In the genomic region with DNA sequence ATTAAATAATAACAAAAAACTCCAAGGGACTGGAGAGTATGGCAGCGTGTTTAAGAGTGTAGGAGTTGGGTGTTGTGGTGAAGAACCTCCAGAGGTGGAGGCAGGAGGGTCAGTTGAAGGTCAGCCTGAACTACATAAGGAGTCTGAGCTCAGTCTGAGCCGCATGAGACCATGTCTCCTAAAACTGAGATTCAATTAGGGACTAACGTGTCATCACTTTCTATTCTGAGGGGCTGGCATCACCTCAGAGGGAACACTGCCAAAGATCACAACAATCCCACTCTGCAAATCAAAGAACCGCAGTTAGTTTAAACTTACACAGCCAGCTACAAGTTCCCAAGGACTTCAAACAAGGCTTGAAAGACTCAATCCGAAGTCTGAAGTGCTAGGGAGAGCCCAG, we compare ENCODE assay signal across 28 mouse cellular contexts. TPM values are rescaled to one million over a fixed set of nuclear protein-coding genes. Genes with fewer than 3 reads are reported as not detected.
DNase-seq lines count a peak whose midpoint lies in the region; ATAC-seq and TF ChIP-seq lines count a peak whose summit lies in the region.
"Had no signal": no experiment of that assay in that cellular context is flagged by ENCODE, and none has a peak within 500 bp of the region (broad histone marks: within the 10 kb centered on the region; RNA-seq: fewer than 3 reads in every experiment).

No protein-coding gene starts in this region.

- no peak for DNase-seq in liver, embryonic 13.5 days
- no peak for DNase-seq in liver
- peak; percentile 16 for DNase-seq in brain, embryonic 14.5 days (ENCODE audit: low read depth)
- DNase-seq in heart, postnatal 4 days: peak; percentile 82
- DNase-seq: adrenal gland, adult 8-10 months; cerebellum, adult 11 months; cerebellum, postnatal 10 days; kidney, adult 2 months; kidney, postnatal 14 days; left cerebral cortex, postnatal 4 days; right cerebral cortex, postnatal 25 days; thymus, postnatal 14 days had no signal

- no peak overlapping the region for H3K4me2 ChIP-seq in liver, embryonic 13.5 days
- H3K4me2 ChIP-seq in heart, embryonic 12.5 days: no peak overlapping the region
- no peak overlapping the region for H3K4me2 ChIP-seq in neural tube, embryonic 15.5 days
- no peak overlapping the region for H3K4me2 ChIP-seq in forebrain, embryonic 16.5 days (ENCODE audit: low read length)
- H3K4me2 ChIP-seq: embryonic facial prominence, embryonic 12.5 days; hindbrain, embryonic 12.5 days; lung, embryonic 15.5 days had no signal

- TF ChIP-seq POLR2A in brain, embryonic 14.5 days (IDR thresholded peaks at IDR 0.05; ENCODE audit: borderline replicate concordance, extremely low read depth, insufficient read depth, insufficient read length, poor library complexity, severe bottlenecking): no peak

- H3K9ac ChIP-seq in liver, embryonic 13.5 days: no peak overlapping the region
- 0 out of 2 replicates have a peak overlapping the region, but pooled peaks have one; percentile 20 for H3K9ac ChIP-seq in heart, embryonic 12.5 days
- H3K9ac ChIP-seq in neural tube, embryonic 15.5 days (replicated peaks): no peak overlapping the region
- H3K9ac ChIP-seq in forebrain, embryonic 16.5 days (replicated peaks; ENCODE audit: low read depth, low read length): no peak overlapping the region
- H3K9ac ChIP-seq: embryonic facial prominence, embryonic 12.5 days; hindbrain, embryonic 12.5 days; lung, embryonic 15.5 days had no signal

- H3K27me3 ChIP-seq in liver, embryonic 13.5 days: no peaks in the 10 kb centered on the region
- H3K27me3 ChIP-seq in heart, embryonic 12.5 days (replicated peaks): no peaks in the 10 kb centered on the region
- H3K27me3 ChIP-seq in neural tube, embryonic 15.5 days (replicated peaks): no peaks in the 10 kb centered on the region
- no peaks in the 10 kb centered on the region for H3K27me3 ChIP-seq in forebrain, embryonic 16.5 days (replicated peaks; ENCODE audit: control insufficient read depth, insufficient read depth, low read length)
- H3K27me3 ChIP-seq: embryonic facial prominence, embryonic 12.5 days; hindbrain, embryonic 12.5 days; lung, embryonic 15.5 days; Patski had no signal

- H3K27ac ChIP-seq in liver, embryonic 13.5 days: peak overlapping the region; percentile 6; the same call in 1 of the 2 replicates
- H3K27ac ChIP-seq in heart, embryonic 12.5 days (ENCODE audit: poor library complexity, severe bottlenecking): peak overlapping the region; percentile 84
- no peak overlapping the region for H3K27ac ChIP-seq in neural tube, embryonic 15.5 days (replicated peaks)
- H3K27ac ChIP-seq in forebrain, embryonic 16.5 days (ENCODE audit: low read length): no peak overlapping the region
- H3K27ac ChIP-seq: embryonic facial prominence, embryonic 12.5 days; hindbrain, embryonic 12.5 days; lung, embryonic 15.5 days; stomach, postnatal 0 days had no signal

- ATAC-seq in liver, embryonic 13.5 days (ENCODE audit: low read depth): no peak
- ATAC-seq in heart, embryonic 12.5 days (ENCODE audit: insufficient number of reproducible peaks, low FRiP score): peak; percentile 56; the same call in 1 of the 2 replicates
- ATAC-seq in neural tube, embryonic 15.5 days (ENCODE audit: low FRiP score): no peak
- no peak for ATAC-seq in forebrain, embryonic 16.5 days
- ATAC-seq: forebrain, embryonic 14.5 days; inflammation-experienced regulatory T-cells, adult 6 months; midbrain, embryonic 16.5 days; Patski had no signal

- 77% methylated on average over 5 of the region's 5 CpGs for WGBS in liver, embryonic 13.5 days (ENCODE audit: insufficient replicate concordance)
- 30% methylated on average over 5 of the region's 5 CpGs for WGBS in heart, embryonic 12.5 days
- WGBS in neural tube, embryonic 15.5 days: 84% methylated on average over 5 of the region's 5 CpGs
- WGBS in forebrain, embryonic 16.5 days: 64% methylated on average over 5 of the region's 5 CpGs

- peaks cover 20% of the 10 kb centered on the region for H3K4me1 ChIP-seq in liver, embryonic 13.5 days (replicated peaks)
- H3K4me1 ChIP-seq in heart, embryonic 12.5 days (replicated peaks): peaks cover 39% of the 10 kb centered on the region
- H3K4me1 ChIP-seq in neural tube, embryonic 15.5 days: no peaks in the 10 kb centered on the region
- H3K4me1 ChIP-seq in forebrain, embryonic 16.5 days (replicated peaks; ENCODE audit: control insufficient read depth, insufficient read depth, low read length): no peaks in the 10 kb centered on the region
- H3K4me1 ChIP-seq: embryonic facial prominence, embryonic 12.5 days; hindbrain, embryonic 12.5 days; lung, embryonic 15.5 days had no signal

- no peaks in the 10 kb centered on the region for H3K9me3 ChIP-seq in liver, embryonic 13.5 days (replicated peaks)
- no peaks in the 10 kb centered on the region for H3K9me3 ChIP-seq in heart, embryonic 12.5 days (replicated peaks)
- H3K9me3 ChIP-seq in neural tube, embryonic 15.5 days (replicated peaks): no peaks in the 10 kb centered on the region
- H3K9me3 ChIP-seq in forebrain, embryonic 16.5 days (ENCODE audit: control insufficient read depth, low read length): no peaks in the 10 kb centered on the region
- H3K9me3 ChIP-seq: embryonic facial prominence, embryonic 12.5 days; hindbrain, embryonic 12.5 days; lung, embryonic 15.5 days had no signal

- no peak for TF ChIP-seq CTCF in brain, embryonic 14.5 days (IDR thresholded peaks at IDR 0.05; ENCODE audit: borderline replicate concordance, extremely low read depth, insufficient read depth, insufficient read length)

- H3K36me3 ChIP-seq in liver, embryonic 13.5 days: peaks cover 87% of the 10 kb centered on the region
- peaks cover 59% of the 10 kb centered on the region for H3K36me3 ChIP-seq in heart, embryonic 12.5 days
- peaks cover 84% of the 10 kb centered on the region for H3K36me3 ChIP-seq in neural tube, embryonic 15.5 days
- peaks cover 21% of the 10 kb centered on the region for H3K36me3 ChIP-seq in forebrain, embryonic 16.5 days (ENCODE audit: control insufficient read depth, insufficient read depth)

- no peak overlapping the region for H3K4me3 ChIP-seq in liver, embryonic 13.5 days (replicated peaks)
- H3K4me3 ChIP-seq in heart, embryonic 12.5 days: no peak overlapping the region
- H3K4me3 ChIP-seq in neural tube, embryonic 15.5 days (replicated peaks): no peak overlapping the region
- no peak overlapping the region for H3K4me3 ChIP-seq in forebrain, embryonic 16.5 days (replicated peaks; ENCODE audit: low read length)
- H3K4me3 ChIP-seq: embryonic facial prominence, embryonic 12.5 days; erythroblast, embryonic 14.5 days; hindbrain, embryonic 12.5 days; lung, embryonic 15.5 days had no signal

RNA-seq across cellular contexts. Expression of a gene that starts 15.1 kb away (rescaled TPM):
- polyA plus RNA-seq in liver, embryonic 13.5 days (2015; fragmentation: Nextera tagmentation; extraction: Ambion mirVana): not detected in 2 replicates
- 0.54 and 0.78 TPM in 2 replicates for polyA plus RNA-seq in brain, embryonic 14.5 days (2012; rRNA removed)
- polyA plus RNA-seq in heart, embryonic 12.5 days (2016; fragmentation: Nextera tagmentation; extraction: Ambion mirVana): 0.88 and 1.5 TPM in 2 replicates
- total RNA-seq in heart, postnatal 4 days (2021): under 1 TPM; 0.59 to 0.60 TPM
- polyA plus RNA-seq in neural tube, embryonic 15.5 days (2015; fragmentation: Nextera tagmentation; extraction: Ambion mirVana): 1.3 and 1.6 TPM in 2 replicates
- polyA plus RNA-seq in forebrain, embryonic 16.5 days (2015; fragmentation: Nextera tagmentation; extraction: Ambion mirVana): 0.92 and 1.3 TPM in 2 replicates
- total RNA-seq: granulocyte monocyte progenitor cell, adult 5-6 weeks; liver, adult 2 months; megakaryocyte-erythroid progenitor cell, adult 5-6 weeks had no signal
- polyA plus RNA-seq: C2C12; embryonic facial prominence, embryonic 12.5 days; erythroblast, embryonic 14.5 days; inflammation-experienced regulatory T-cells, adult 6 months; liver, adult 2 months; lung, embryonic 15.5 days; Patski; stomach, postnatal 0 days had no signal

RNA-seq across cellular contexts. Expression of a gene that starts 15.2 kb away (rescaled TPM):
- 1.5 and 2.8 TPM in 2 replicates for polyA plus RNA-seq in liver, embryonic 13.5 days (2015; fragmentation: Nextera tagmentation; extraction: Ambion mirVana)
- polyA plus RNA-seq in brain, embryonic 14.5 days (2012; rRNA removed): 105 and 126 TPM in 2 replicates
- 762 and 794 TPM in 2 replicates for polyA plus RNA-seq in heart, embryonic 12.5 days (2016; fragmentation: Nextera tagmentation; extraction: Ambion mirVana)
- total RNA-seq in heart, postnatal 4 days (2021): 1,000 to 10,000 TPM; 6,197 to 6,868 TPM
- 226 and 288 TPM in 2 replicates for polyA plus RNA-seq in neural tube, embryonic 15.5 days (2015; fragmentation: Nextera tagmentation; extraction: Ambion mirVana)
- polyA plus RNA-seq in forebrain, embryonic 16.5 days (2015; fragmentation: Nextera tagmentation; extraction: Ambion mirVana): 106 and 143 TPM in 2 replicates
- total RNA-seq: granulocyte monocyte progenitor cell, adult 5-6 weeks; megakaryocyte-erythroid progenitor cell, adult 5-6 weeks had no signal
- polyA plus RNA-seq: erythroblast, embryonic 14.5 days; liver, adult 2 months had no signal

RNA-seq across cellular contexts. Expression of a gene that starts 36.1 kb away (rescaled TPM):
- 50.2 and 57.6 TPM in 2 replicates for polyA plus RNA-seq in liver, embryonic 13.5 days (2015; fragmentation: Nextera tagmentation; extraction: Ambion mirVana)
- polyA plus RNA-seq in brain, embryonic 14.5 days (2012; rRNA removed): 33.0 and 38.7 TPM in 2 replicates
- 46.2 and 48.2 TPM in 2 replicates for polyA plus RNA-seq in heart, embryonic 12.5 days (2016; fragmentation: Nextera tagmentation; extraction: Ambion mirVana)
- 10 to 100 TPM; 23.1 to 24.3 TPM for total RNA-seq in heart, postnatal 4 days (2021)
- 93.9 and 95.3 TPM in 2 replicates for polyA plus RNA-seq in neural tube, embryonic 15.5 days (2015; fragmentation: Nextera tagmentation; extraction: Ambion mirVana)
- 76.1 and 81.9 TPM in 2 replicates for polyA plus RNA-seq in forebrain, embryonic 16.5 days (2015; fragmentation: Nextera tagmentation; extraction: Ambion mirVana)

RNA-seq across cellular contexts. Expression of a gene that starts 36.3 kb away (rescaled TPM):
- polyA plus RNA-seq in liver, embryonic 13.5 days (2015; fragmentation: Nextera tagmentation; extraction: Ambion mirVana): 94.0 and 96.3 TPM in 2 replicates
- 81.4 and 113 TPM in 2 replicates for polyA plus RNA-seq in brain, embryonic 14.5 days (2012; rRNA removed)
- polyA plus RNA-seq in heart, embryonic 12.5 days (2016; fragmentation: Nextera tagmentation; extraction: Ambion mirVana): 84.5 and 85.5 TPM in 2 replicates
- total RNA-seq in heart, postnatal 4 days (2021): 10 to 100 TPM; 39.0 to 40.0 TPM
- 91.8 and 104 TPM in 2 replicates for polyA plus RNA-seq in neural tube, embryonic 15.5 days (2015; fragmentation: Nextera tagmentation; extraction: Ambion mirVana)
- polyA plus RNA-seq in forebrain, embryonic 16.5 days (2015; fragmentation: Nextera tagmentation; extraction: Ambion mirVana): 125 and 126 TPM in 2 replicates

RNA-seq across cellular contexts. Expression of a gene that starts 44.6 kb away (rescaled TPM):
- polyA plus RNA-seq in liver, embryonic 13.5 days (2015; fragmentation: Nextera tagmentation; extraction: Ambion mirVana): 0.99 and 1.6 TPM in 2 replicates
- 72.2 and 126 TPM in 2 replicates for polyA plus RNA-seq in brain, embryonic 14.5 days (2012; rRNA removed)
- polyA plus RNA-seq in heart, embryonic 12.5 days (2016; fragmentation: Nextera tagmentation; extraction: Ambion mirVana): 13.6 and 14.1 TPM in 2 replicates
- 1 to 10 TPM; 2.7 to 3.8 TPM for total RNA-seq in heart, postnatal 4 days (2021)
- 28.7 and 29.1 TPM in 2 replicates for polyA plus RNA-seq in neural tube, embryonic 15.5 days (2015; fragmentation: Nextera tagmentation; extraction: Ambion mirVana)
- 80.2 and 80.9 TPM in 2 replicates for polyA plus RNA-seq in forebrain, embryonic 16.5 days (2015; fragmentation: Nextera tagmentation; extraction: Ambion mirVana)
- total RNA-seq: granulocyte monocyte progenitor cell, adult 5-6 weeks; megakaryocyte-erythroid progenitor cell, adult 5-6 weeks had no signal
- polyA plus RNA-seq: erythroblast, embryonic 14.5 days had no signal

Comparison
In these comparisons a context has a peak if more than half of its experiments do, and no peak if none do; other contexts are left out.
1. DNase-seq: peak in brain, embryonic 14.5 days (single experiment) and heart, postnatal 4 days (single experiment); none in liver, embryonic 13.5 days (single experiment) and liver (single experiment).
2. H3K27ac ChIP-seq: peak in liver, embryonic 13.5 days (single experiment) and heart, embryonic 12.5 days (single experiment); none in neural tube, embryonic 15.5 days (single experiment) and forebrain, embryonic 16.5 days (single experiment).
3. RNA of a gene that starts 15.2 kb away (polyA plus RNA-seq): 762 to 794 TPM in heart, embryonic 12.5 days, 226 to 288 TPM in neural tube, embryonic 15.5 days, 106 to 143 TPM in forebrain, embryonic 16.5 days and 105 to 126 TPM in brain, embryonic 14.5 days; 1.5 to 2.8 TPM in liver, embryonic 13.5 days; every median in the first group is over 10 times any median in the second.